Mouse (Mus musculus) intestine, embryonic 15.5 days (tissue): ENCODE results near the gene Large2. TPM values are rescaled to one million over a fixed set of nuclear protein-coding genes. Genes with fewer than 3 reads are reported as not detected.

Experiments
- ATAC-seq: fragments of 200-750 bp; cut with Nextera tagmentation; 2 replicates; pipeline ENCODE4 v1.8.0; 2017; ENCODE audit warnings: moderate TSS enrichment, moderate library complexity
- H3K27ac ChIP-seq: fragments of 300-500 bp; sonication (generic); 2 replicates; pipeline ENCODE4 v1.5.1; 2015; ENCODE audit warnings: mild to moderate bottlenecking, inconsistent platforms
- H3K27me3 ChIP-seq: fragments of 300-500 bp; sonication (generic); replicated peaks from 2 replicates; pipeline ENCODE4 v1.6.1; 2015; ENCODE audit warnings: inconsistent platforms
- H3K36me3 ChIP-seq: fragments of 300-500 bp; sonication (generic); 2 replicates; pipeline ENCODE4 v1.6.1; 2015; ENCODE audit warnings: inconsistent platforms
- H3K4me1 ChIP-seq: fragments of 300-500 bp; sonication (generic); replicated peaks from 2 replicates; pipeline ENCODE4 v1.6.1; 2015; ENCODE audit warnings: inconsistent platforms
- H3K4me2 ChIP-seq: fragments of 300-500 bp; sonication (generic); replicated peaks from 2 replicates; pipeline ENCODE4 v1.6.1; 2015; ENCODE audit warnings: mild to moderate bottlenecking, inconsistent platforms
- H3K4me3 ChIP-seq: fragments of 300-500 bp; sonication (generic); replicated peaks from 2 replicates; pipeline ENCODE4 v1.5.1; 2015; ENCODE audit warnings: inconsistent platforms
- H3K9ac ChIP-seq: fragments of 300-500 bp; sonication (generic); 2 replicates; pipeline ENCODE4 v1.6.1; 2015; ENCODE audit warnings: inconsistent platforms
- H3K9me3 ChIP-seq: fragments of 300-500 bp; sonication (generic); 2 replicates; pipeline ENCODE4 v1.6.1; 2016; ENCODE audit warnings: inconsistent platforms
- WGBS: fragments of 180-500 bp; shearing (Covaris S2); methylation state at CpG from one replicate; pipeline ENCODE4 v1.1.7; 2015; 5-methylcytosine and 5-hydroxymethylcytosine counted together
- polyA plus RNA-seq: library from polyadenylated mRNA; unstranded; fragments of >200 nt; fragmentation: Nextera tagmentation; extraction: Ambion mirVana; gene quantifications from 2 replicates; pipeline ENCODE4 v1.2.1, GENCODE M21; 2015

Large2 gene
- polyA plus RNA-seq, 1 experiment from 2014 or later, result 10.0 TPM

DNA sequence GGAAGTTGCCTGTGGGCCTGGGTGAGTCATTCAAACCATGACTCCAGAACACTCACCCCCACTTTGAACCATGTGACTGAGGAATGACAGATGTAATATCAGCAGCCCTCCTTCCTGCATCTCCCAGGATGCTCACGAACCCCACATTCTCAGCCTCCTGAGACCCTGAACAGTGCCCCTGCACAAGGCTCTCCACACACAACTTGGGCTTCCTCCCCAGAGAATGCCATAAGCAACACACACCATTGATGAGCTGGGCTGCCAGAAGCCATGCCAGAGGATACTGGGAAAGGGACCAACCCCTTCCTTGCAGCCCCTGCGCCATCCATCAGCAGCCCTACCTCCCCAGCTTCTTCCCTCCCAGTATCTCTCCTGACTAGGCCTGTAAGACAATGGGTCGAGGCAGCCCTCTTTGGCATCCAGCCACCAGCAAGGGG lies 13.4 kb upstream of the Large2 start:
- peaks cover 18% of the 10 kb centered on the region for H3K36me3 ChIP-seq
- no peaks in the 10 kb centered on the region for H3K9me3 ChIP-seq
- H3K4me3 ChIP-seq, result peak overlapping the region; percentile 67
- no peak for ATAC-seq
- peak overlapping the region; percentile 64 for H3K9ac ChIP-seq
- no peaks in the 10 kb centered on the region for H3K27me3 ChIP-seq
- H3K4me1 ChIP-seq, result peaks cover 40% of the 10 kb centered on the region
- no peak overlapping the region for H3K27ac ChIP-seq
- H3K4me2 ChIP-seq, result peak overlapping the region; percentile 94
- WGBS, result 44% methylated on average over 3 of the region's 3 CpGs

DNA sequence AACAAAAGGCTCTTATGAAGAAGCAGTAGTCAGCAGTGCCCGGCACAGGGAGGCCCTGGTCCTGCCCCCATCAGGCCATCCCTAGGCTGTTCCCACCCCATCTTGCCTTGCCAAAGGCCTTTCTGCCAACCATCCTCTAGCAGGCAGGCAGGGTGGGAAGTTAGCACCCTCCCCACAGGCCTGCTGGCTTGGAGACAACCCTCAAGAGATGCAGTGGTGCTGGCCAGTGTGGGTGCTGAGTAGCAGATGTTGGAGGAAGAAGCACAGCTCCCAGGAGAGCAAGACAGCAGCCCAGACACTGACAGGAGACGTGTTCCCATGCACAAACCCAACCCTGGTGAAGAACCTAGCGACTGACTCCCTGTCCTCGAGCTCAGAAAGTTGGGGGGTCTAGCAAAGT lies 13.0 kb upstream of the Large2 start:
- Histone ChIP-seq H3K4me3 (no peak overlapping the region; the same call in 1 of the 2 replicates), H3K9ac (no peak overlapping the region), H3K27me3 (no peaks in the 10 kb centered on the region), H3K36me3 (peaks cover 18% of the 10 kb centered on the region), H3K4me1 (peaks cover 36% of the 10 kb centered on the region), H3K27ac (no peak overlapping the region), H3K4me2 (no peak overlapping the region), H3K9me3 (no peaks in the 10 kb centered on the region)
- no peak for ATAC-seq
- WGBS, result 81% methylated on average over 4 of the region's 4 CpGs

DNA sequence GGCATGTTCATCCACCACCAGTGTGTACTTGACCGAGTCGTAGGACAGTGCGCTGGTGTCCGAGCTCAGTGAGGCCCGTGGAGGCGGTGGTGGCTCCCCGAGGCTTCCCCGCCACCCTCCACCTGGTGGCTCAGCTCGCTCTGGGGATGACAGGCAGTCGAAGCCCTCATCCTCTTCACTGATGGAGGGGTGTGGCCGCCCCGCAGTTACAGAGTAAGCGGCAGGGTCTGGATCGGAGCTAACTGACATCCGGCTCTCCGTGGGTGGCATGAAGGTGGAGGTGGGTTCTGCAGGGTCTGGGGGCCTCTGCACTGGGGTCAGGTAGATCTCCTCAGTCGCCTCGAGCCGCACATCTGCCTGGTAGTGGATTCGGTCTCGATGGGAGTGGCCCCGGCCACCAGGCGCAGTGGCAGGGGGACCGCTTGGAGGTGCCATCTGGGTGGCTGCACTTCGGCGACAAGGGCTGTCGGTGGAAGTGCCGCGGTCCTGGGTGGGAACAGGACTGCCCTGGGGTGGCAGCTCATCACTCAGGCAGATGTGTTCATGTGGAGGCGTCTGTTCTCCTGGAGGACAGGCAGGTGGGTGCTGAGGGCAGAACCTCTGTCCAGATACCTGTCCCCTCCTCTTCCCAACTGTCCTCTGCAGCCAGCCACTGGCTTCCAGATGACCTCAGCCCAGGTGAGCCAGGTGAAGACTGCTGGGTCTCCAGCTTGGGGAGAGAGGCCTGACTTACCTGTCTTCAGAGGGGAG lies 12.3 kb upstream of the Large2 start:
- Histone ChIP-seq H3K27me3 (no peaks in the 10 kb centered on the region), H3K9me3 (no peaks in the 10 kb centered on the region), H3K36me3 (peaks cover 18% of the 10 kb centered on the region), H3K4me2 (no peak overlapping the region), H3K27ac (no peak overlapping the region), H3K4me1 (peaks cover 30% of the 10 kb centered on the region), H3K9ac (no peak overlapping the region), H3K4me3 (no peak overlapping the region)
- 91% methylated on average over 30 of the region's 30 CpGs for WGBS
- ATAC-seq, result no peak

DNA sequence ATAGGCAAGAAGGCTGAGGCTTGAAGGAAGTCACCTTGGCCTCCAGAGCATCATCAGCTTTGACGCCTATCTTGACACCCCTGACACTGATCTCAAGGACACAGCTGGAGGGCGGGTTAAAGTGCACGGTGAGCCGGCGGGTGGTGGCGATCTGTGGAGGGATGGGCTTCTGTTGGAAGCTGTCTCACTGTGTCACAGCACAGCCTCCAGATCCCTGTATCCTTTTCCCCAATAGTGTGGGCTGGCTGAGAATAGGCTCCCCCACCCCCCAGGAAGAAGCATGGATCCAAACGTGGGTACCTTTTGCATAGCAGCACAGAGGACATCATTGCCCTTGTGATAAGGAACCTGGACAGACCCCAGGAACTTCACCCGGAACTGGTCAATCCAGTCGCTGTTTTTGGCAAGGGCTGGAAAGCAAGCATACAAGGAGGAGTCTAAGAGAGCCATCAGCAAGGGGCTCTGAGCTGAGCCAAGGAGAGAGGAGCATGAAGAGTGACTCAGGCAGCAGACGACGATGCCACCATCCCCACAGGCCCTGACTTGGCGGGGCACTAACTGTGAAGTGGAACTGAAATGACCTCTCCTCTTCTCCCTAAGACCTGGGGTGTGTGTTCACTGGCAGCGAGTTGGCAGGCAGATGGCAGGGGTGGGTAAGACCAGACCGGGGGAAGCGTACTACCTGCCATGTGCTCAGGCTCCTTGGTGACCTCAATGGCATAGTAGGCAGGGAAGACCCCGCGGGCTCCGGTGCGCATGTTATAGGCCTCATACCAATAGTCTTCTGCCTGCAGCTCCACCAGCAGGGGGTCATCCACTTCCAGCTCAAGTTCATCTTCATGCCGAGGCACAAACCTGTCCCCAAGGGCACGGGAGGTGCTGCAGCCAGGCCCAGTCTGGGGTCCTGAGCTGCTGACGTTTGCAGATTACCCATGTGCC lies 10.7 kb upstream of the Large2 start:
- H3K9ac ChIP-seq, result no peak overlapping the region
- ATAC-seq, result no peak
- peaks cover 21% of the 10 kb centered on the region for H3K4me1 ChIP-seq
- H3K27ac ChIP-seq, result no peak overlapping the region
- H3K9me3 ChIP-seq, result no peaks in the 10 kb centered on the region
- WGBS, result 83% methylated on average over 22 of the region's 22 CpGs
- peaks cover 18% of the 10 kb centered on the region for H3K36me3 ChIP-seq
- no peak overlapping the region for H3K4me2 ChIP-seq
- H3K4me3 ChIP-seq, result no peak overlapping the region
- no peaks in the 10 kb centered on the region for H3K27me3 ChIP-seq

DNA sequence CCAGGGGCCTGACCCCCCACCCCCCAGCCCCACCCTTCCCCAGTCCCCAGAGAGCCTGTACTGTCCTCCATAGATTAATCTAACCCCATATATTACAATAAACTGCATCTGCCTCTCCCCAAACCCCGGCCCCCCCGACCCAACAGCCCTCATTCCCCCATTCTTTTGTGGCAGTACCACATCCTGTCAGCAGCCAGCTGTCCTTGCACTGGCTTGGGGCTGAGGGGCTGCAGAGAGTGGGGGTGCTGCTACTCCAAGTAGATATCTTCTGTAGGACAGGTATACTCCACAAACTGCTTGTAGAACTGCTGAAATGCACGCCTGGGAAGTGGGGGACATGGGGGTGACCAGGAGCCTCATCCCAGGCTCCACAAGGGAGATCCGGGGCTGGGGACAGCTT lies 9.4 kb upstream of the Large2 start:
- H3K4me2 ChIP-seq, result no peak overlapping the region
- peaks cover 21% of the 10 kb centered on the region for H3K36me3 ChIP-seq
- H3K4me1 ChIP-seq, result peaks cover 10% of the 10 kb centered on the region
- ATAC-seq, result no peak
- H3K9ac ChIP-seq, result no peak overlapping the region
- no peaks in the 10 kb centered on the region for H3K27me3 ChIP-seq
- H3K4me3 ChIP-seq, result no peak overlapping the region
- no peaks in the 10 kb centered on the region for H3K9me3 ChIP-seq
- WGBS, result 74% methylated on average over 4 of the region's 4 CpGs
- no peak overlapping the region for H3K27ac ChIP-seq

DNA sequence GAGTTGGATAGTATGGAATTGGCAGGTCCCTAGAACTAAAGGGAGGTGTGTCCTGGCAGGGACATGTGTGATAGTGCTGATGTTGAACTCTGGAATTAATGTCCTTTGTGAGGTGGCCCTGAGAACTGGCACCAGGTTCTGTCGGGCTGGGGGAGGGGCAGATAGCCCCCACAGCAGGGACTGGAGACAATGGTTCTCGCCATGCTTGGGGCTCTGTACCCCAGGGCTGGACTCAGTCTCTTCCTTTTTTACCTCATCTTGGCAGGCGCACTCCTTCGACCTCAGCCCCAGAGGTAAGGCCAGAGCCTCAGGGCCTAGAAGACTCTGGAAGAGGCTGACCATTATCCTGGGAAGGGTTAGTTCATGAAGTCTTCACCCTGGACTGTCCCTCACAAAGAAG lies 8.1 kb upstream of the Large2 start:
- Histone ChIP-seq H3K9ac (no peak overlapping the region), H3K27me3 (no peaks in the 10 kb centered on the region), H3K27ac (no peak overlapping the region), H3K4me1 (no peaks in the 10 kb centered on the region), H3K4me2 (no peak overlapping the region), H3K9me3 (no peaks in the 10 kb centered on the region), H3K36me3 (peaks cover 24% of the 10 kb centered on the region), H3K4me3 (no peak overlapping the region)
- no peak for ATAC-seq
- WGBS, result 87% methylated on average over 4 of the region's 4 CpGs

DNA sequence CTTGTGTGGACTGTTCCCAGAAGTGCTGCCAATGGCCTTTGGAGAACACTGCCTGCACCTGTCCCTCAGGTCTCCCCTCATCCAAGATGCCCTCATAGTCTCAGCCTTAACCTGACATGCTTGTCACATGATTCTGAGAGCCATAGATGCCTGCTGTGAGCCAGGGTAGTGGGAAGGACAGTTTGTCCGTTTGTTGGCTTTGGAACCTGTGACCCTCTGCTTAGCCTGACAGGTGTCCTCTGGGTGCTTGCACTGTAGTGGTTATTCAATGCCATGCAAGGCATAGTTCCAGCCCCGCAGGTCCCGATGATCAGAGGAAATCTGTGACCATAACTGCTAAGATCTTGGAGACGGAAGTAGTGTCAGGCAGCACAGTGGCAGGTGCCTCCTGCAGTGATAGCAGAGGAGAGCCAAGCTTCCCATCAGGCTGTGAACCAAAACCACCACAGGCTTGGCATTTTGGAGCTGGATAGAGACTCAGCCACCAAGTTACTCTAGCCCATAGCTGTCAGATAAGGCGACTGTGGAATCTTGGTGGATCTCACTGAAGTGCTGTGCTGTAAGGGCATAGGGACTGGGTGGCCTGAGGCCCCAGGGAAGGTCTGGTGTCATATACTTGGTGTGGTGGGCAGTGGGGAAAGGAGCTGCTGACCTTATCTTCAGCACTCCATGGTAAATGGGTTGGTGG lies 7.4 kb upstream of the Large2 start, which contains the start of gene 1700029I15Rik:
Gene 1700029I15Rik, plus strand, starts transcription at position 638 of the 688 bp plus-strand sequence.
- no peak within 1 kb of the TSS for H3K27ac ChIP-seq
- H3K4me3 ChIP-seq, result no peak within 1 kb of the TSS
- H3K9me3 ChIP-seq, result no peaks in the 10 kb centered on the region
- no peaks in the 10 kb centered on the region for H3K4me1 ChIP-seq
- H3K36me3 ChIP-seq, result peaks cover 24% of the 10 kb centered on the region
- no peak within 1 kb of the TSS for H3K9ac ChIP-seq
- H3K4me2 ChIP-seq, result no peak within 1 kb of the TSS
- WGBS, result 89% methylated on average over 5 of the region's 5 CpGs
- no peaks in the 10 kb centered on the region for H3K27me3 ChIP-seq
- ATAC-seq, result no peak

DNA sequence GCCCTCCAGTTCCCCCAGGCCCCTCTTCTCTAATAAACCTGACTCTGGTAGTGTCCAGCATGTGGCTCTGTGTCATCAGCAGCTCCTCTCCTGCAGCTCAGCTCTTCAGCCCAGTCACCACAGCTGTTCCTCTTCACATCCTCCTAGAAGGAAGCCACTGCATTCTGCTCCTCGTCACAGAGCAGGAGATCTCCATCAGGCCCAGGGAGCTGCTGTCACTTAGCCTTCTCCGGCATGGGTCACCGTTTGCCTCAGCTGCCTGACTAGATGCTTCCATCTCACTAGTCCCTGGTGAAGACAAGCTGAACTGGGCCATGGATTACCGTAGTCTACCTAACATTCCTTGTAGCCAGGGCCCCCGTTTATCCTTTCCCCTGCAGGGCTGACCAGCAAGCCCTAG lies 6.5 kb upstream of the Large2 start:
- WGBS, result 65% methylated on average over 5 of the region's 5 CpGs
- H3K4me3 ChIP-seq, result no peak overlapping the region
- no peak for ATAC-seq
- no peak overlapping the region for H3K4me2 ChIP-seq
- H3K27ac ChIP-seq, result no peak overlapping the region
- peaks cover 18% of the 10 kb centered on the region for H3K36me3 ChIP-seq
- no peaks in the 10 kb centered on the region for H3K9me3 ChIP-seq
- H3K4me1 ChIP-seq, result peaks cover 5% of the 10 kb centered on the region
- no peak overlapping the region for H3K9ac ChIP-seq
- H3K27me3 ChIP-seq, result no peaks in the 10 kb centered on the region

DNA sequence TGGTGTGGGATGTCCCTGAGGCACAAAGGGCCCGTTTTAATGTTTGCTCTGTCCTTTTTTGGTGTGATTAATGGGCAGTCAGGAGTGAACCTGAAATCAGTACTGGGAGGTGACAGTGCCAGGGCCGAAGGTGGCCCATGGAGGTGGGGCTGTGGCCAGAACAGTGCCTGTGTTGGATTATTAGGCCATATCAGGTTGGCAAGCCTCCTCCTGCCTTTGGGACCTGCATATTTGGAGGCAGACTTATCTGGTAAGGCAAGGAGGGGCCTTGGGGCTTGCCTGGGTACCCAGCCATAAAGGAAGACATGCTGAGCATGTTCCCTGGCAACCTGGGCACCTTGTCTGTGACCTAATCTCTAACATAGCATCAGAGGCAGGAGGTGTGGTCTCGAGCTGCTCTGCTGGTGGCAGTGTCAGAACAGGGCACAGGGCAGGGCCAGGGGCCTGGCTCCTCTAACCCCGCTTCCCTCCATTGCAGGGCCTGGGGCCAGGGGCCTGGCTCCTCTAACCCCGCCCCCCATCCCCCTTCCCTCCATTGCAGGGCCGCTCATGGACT lies 5.9 kb upstream of the Large2 start:
- Histone ChIP-seq H3K4me1 (peaks cover 10% of the 10 kb centered on the region), H3K36me3 (peaks cover 17% of the 10 kb centered on the region), H3K9me3 (no peaks in the 10 kb centered on the region), H3K4me3 (no peak overlapping the region), H3K4me2 (no peak overlapping the region), H3K27me3 (no peaks in the 10 kb centered on the region), H3K27ac (0 out of 2 replicates have a peak overlapping the region, but pooled peaks have one; percentile 15), H3K9ac (no peak overlapping the region)
- no peak for ATAC-seq
- 75% methylated on average over 6 of the region's 6 CpGs for whole genome bisulfite sequencing

DNA sequence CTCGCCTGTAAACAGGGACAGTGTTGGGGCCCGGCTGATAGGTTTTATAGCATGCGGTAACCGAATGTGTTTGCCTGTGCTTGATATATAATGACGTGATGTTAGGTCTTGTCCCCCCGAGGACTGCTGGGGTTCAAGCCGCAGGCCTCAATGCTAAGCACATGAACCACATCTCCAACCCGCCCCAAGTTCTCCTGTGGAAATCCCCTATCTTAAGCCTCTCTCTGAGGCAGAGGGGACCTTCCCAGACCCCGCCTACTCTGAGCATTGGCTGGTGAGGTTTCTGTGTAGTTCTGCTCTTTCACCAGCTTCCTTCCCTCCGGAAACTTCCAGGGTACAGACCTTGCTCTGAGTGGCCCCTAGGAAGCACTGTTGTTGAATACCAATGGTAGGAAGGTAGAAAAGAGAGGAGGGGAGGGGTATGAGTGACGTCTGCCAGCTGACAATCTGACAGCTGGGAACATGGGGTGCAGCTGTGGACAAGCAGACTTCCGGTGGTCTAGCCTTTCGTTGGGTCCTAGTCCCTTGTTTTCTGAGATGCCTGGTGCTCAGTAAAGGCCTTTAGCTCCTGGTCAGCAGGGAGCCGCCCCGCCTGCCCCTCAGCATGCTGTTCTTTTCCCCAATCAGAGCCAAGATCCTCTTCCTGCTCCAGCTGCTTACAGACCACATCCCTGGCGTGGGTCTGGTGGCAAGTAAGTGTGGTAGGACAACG lies 5.3 kb upstream of the Large2 start:
- Histone ChIP-seq H3K4me3 (no peak overlapping the region), H3K9ac (no peak overlapping the region), H3K36me3 (peaks cover 14% of the 10 kb centered on the region; the same call in 1 of the 2 replicates), H3K27ac (no peak overlapping the region), H3K4me1 (peaks cover 10% of the 10 kb centered on the region), H3K4me2 (no peak overlapping the region), H3K27me3 (no peaks in the 10 kb centered on the region), H3K9me3 (no peaks in the 10 kb centered on the region)
- WGBS, result 81% methylated on average over 17 of the region's 17 CpGs
- ATAC-seq, result no peak

DNA sequence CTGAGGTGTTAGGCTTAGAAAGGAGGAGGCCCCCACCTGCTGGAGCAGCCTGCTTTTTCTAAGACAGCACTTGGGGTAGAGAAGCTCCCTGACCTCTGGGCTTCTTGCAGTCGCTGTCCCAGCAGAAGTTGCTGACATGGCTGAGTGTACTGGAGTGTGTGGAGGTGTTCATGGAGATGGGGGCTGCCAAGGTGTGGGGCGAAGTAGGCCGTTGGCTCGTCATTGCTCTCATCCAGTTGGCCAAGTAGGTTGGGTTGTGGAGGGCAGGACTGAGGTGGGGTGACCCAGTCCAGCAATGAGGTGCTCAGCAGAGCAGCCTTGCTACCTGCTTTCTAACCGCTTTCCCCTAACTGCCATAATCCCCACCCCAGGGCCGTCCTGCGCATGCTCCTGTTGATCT lies 2.7 kb upstream of the Large2 start:
- no peak overlapping the region for H3K27ac ChIP-seq
- no peaks in the 10 kb centered on the region for H3K9me3 ChIP-seq
- H3K36me3 ChIP-seq, result 0 out of 2 replicates have a peak, but pooled peaks cover 6% of the 10 kb centered on the region
- ATAC-seq, result no peak
- H3K4me1 ChIP-seq, result peaks cover 20% of the 10 kb centered on the region
- no peak overlapping the region for H3K4me2 ChIP-seq
- no peaks in the 10 kb centered on the region for H3K27me3 ChIP-seq
- no peak overlapping the region for H3K4me3 ChIP-seq
- H3K9ac ChIP-seq, result no peak overlapping the region
- 96% methylated on average over 7 of the region's 7 CpGs for WGBS
